Mouse (Mus musculus) megakaryocyte progenitor cell, adult 5-6 weeks (primary cell): Measurements from ENCODE around the gene Socs7. TPM values are rescaled to one million over a fixed set of nuclear protein-coding genes. Genes with fewer than 3 reads are reported as not detected.
"Not testable (repeated sequence)": the region's sequence is repeated elsewhere in the genome, so short reads cannot be mapped to it uniquely, and the experiment has no call there.

Source experiments
- ATAC-seq: replicated peaks from 2 replicates; pipeline ENCODE4 v1.8.0; 2016; ENCODE audit warnings: mild to moderate bottlenecking, moderate TSS enrichment, inconsistent platforms; ENCODE audit not compliant: poor library complexity
- total RNA-seq, 2 experiments: library from RNA; stranded (forward) in 1 of 2; stranded (reverse) in 1 of 2; fragments of 157-497, 149-512 nt in 1 of 2; fragments of 200-1000 nt in 1 of 2; gene quantifications; 2 replicates each; pipeline versions ENCODE4 v1.2.3 to v1.2.4; 2015 to 2017

The Socs7 gene
- total RNA-seq (2015) (5.3 and 7.2 TPM in 2 replicates), total RNA-seq (2017) (10.2 and 11.0 TPM in 2 replicates)

- ATAC-seq = peak; percentile 92
Measured at GRCm38 (mm10) chr11:97361948-97362648, at the start of gene Socs7. TSS of gene Socs7 (plus strand) at chr11:97362551.

DNA sequence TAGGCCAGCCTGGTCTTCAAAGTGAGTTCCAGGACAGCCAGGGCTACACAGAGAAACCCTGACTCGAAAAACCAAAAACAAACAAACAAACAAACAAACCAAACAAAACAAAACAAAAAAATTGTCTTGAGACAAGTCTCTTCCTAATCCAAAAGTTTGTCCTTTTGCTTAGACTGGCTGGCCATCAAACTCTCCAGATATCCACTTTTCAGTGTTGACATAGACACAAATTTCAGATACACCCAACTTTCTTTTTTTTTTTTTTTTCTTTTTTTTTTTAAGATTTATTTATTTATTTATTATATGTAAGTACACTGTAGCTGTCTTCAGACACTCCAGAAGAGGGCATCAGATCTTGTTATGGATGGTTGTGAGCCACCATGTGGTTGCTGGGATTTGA, 49.5 kb upstream of the Socs7 start:
- ATAC-seq = not testable (repeated sequence)

GRCm38 (mm10) chr11:97314110-97314509, 48.2 kb upstream of the Socs7 start:
- ATAC-seq = no peak

DNA sequence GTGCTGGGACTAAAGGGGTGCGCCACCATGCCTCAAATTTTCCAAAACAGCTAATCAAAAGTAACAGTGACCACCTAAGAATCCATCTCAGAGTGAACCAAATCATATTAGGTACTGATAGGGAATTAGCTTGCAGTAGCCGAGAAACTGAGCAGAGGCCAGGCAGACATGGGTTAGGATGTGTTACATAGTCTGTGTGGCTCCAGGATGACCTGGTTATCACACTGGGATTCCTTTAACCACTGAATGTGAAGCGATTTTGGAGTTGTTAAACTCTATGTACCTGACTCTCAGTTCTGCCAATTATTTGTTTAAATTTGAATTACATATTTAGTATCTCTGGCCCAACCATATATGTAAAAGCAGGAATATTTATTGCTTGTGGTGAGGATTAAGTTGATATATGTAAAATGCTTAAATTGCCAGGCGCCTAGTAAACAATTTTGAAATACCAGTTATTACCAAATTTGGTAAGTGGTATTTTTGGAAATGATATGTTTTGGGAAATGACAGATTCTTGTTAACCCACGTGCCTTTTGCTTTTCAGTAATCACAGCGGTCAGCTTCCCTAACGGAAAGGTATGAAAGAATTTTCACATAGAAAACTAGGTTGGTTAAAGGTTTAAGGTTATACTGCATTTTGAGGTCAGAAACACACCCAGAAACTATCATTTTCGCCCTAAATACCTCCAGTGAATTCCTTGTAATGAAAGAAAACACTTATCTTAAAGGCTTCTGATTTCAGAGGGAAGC, 47.4 kb upstream of the Socs7 start:
- ATAC-seq = no peak

DNA sequence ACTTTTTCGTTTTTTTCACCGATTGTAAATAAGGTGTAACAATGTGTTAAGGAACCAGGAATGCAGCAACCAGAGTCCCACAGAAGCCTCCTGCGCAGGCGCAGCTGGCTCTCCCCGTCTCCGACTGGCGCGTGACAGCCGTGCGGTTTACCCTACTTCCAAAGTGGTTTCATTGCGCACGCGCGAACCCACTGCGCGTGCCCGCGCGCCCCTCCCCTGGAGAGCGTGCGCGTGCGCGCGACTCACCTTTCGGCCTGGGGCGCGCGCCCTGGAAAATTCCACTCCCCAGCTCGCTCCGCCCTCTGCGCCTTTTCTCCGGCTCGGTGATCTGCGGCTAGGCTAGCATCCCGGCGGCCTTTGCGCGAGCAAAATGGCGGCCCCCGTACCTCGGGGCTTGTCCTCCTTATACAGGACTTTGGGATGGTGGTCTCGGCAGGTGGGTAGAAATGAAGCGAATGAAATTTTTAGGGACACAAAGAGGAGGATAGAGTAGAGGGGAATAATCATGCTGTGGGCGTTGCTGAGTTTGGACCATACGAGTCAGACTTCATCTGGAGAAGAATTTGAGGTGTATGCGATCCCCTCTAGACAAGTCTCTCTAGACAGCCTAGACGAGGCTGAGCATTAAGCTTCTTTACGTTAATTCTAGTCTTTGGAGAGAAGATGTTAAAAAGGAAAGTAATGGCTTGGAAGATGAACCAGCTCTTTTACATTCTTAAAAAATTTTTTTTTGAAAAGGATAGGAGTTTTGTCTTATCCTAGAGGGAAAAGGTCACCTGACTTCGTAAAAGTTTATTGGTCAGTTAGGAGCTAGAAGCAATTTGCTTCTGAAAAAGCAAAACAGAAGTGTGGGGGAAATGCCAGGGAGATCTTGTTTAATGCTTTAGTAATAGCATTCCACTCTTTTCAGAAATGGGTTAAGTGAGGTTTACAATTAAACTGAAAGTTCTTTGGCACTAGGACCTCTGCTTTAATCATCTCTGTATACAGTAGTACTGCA, 46.5 kb upstream of the Socs7 start, which contains the start of gene Mrpl45:
TSS of gene Mrpl45 (plus strand) at position 213 of the 1,000 bp plus-strand sequence.
- peak; percentile 98 for ATAC-seq

- ATAC-seq = no peak
Measured at GRCm38 (mm10) chr11:97321197-97321596, 41.2 kb upstream of the Socs7 start.

DNA sequence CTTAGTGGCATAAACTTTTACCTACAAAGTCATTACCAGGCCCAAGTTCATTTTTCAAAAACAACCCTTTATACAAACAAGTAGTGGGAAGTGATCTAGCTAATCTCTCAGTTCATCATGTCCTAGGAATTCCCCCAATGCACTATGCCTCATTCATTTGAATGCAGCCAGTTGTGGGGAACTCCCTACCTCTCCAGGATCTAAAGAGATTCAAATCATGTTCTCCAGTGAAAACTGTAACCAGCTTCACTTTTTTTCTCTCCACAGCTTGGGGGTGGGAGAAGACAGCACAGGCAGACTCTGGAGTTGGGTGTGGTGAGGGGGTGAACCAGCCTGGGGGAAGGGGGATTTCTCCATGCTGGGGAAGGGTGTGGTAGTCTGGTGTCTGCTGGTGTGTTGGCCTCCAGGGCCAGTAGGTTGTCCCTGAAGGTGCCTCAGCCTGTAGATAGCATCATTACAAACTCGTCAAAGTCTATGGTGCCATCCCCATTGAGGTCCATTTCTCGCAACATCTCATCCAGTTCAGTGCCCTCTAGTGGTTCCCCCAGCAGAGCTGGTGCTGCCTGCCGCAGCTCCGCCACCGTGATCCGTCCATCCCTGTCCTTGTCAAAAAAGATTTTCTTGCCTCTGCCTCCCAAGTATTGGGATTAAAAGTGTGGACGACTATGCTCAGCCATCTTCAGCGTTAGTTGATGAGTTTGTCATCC, 40.3 kb upstream of the Socs7 start:
- ATAC-seq = peak; percentile 81

DNA sequence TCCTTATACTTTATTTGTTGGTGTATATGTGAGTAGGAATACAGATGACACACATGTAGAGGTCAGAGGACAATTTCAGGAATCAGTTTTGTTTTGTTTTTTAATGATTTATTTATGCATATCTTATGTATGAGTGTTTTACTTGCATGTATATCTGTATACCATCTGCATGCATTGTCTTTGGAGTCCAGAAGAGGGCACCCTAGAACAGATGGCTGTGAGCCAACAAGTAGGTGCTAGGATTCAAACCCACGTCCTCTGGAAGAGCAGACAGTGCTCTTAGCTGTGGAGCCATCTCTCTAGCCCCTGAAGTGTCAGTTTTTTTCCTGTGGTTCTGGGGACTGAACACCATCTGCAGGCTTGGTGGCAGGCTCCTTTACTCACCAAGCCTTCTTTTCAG, 37.1 kb upstream of the Socs7 start:
- no peak for ATAC-seq

DNA sequence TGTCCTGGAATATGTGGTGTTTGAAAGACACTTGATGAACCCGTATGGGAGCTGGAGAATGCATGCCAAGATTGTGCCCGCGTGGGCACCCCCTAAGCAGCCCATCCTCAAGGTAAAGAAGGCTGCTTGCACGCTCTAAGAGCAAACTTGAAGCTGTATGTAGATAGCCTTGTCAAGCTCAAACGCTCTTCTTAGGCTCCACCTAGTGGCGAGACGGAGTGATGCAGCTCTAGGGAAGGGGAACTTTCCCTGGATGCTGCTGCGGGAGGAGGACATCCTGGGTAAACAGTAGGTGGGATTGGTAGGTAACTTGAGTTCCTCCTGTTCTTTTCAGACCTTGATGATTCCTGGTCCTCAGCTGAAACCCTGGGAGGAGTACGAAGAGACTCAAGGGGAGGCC, 34.2 kb upstream of the Socs7 start:
- ATAC-seq = peak; percentile 83

DNA sequence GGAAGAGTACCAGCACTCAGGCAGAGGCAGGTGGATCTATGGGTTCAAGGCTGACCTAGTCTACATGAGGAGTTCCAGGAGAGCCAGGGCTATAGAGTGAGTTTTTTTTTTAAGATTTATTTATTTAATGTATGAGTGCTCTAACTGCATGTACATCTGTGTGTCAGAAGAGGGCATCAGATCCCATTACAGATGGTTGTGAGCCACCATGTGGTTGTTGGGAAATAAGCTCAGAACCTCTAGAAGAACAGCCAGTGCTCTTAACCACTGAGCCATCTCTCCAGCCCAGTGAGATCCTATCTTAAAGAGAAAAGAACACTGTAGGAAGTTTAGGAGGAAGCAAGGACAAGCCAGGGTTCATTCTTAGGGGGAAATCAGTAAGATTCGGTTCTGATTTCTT, 32.0 kb upstream of the Socs7 start:
- no peak for ATAC-seq

DNA sequence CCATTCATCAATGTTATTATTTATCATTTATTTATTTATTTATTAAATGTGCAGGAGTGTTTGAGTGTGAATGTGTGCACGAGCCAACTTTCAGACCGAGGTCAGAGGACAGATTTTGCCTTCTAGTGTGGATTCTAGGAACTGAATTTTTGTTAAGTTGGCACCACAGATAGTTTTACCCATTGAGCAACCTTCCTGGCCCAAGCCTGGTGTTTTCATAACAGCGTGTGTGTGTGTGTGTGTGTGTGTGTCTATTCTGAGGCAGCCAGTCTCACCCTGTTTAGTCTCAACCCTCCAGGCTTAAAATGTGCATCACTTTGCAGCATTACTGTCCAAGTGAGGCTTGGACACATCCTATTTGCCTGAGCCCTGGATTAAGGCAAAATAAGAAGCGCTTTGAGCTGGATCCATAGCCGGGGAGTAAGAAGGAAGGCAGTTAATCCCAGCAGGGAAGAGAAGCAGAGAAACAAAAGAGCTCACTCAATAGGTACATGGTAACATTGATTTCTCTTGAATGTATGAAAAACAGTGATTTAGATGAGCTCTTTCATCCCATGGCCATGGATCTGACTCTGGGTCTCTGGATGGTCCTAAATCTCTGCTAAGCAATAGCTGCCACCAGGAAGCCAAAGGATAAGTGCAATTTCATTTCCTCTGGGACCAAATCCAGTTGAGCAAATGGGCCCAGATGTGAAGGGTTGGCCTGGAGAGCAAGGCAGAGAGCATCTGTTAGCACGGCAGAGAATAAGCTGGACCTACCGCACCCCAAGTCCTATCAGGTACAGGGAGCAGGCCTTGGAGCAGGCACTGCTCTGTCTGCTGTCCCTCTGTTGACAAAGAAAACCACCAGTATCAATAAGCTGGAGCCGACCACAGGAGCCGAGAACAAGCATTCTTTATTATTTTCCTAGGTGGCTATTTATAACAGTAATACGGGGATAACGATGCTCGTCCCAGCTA, 30.8 kb upstream of the Socs7 start:
- ATAC-seq = no peak

DNA sequence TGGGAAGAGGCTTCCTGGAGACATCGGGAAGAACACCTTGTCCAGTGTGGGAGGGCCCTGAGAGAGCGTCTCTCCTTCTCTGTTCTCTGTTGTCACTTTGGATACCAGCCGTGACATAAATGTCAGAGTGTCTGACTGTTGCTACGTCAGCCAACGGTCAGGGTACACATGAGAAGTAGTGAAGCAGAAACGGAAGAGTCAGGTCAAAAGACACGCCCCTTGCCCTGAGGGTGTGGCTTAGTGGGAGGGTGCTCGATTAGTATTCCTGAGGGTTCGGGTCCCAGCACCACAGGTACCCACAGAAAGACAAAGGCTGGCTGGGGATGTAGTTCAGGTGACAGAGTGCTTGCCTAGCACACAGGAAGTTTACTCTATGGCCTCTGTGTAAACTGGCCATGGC, 29.3 kb upstream of the Socs7 start:
- ATAC-seq = peak; percentile 27; the same call in 1 of the 2 replicates

DNA sequence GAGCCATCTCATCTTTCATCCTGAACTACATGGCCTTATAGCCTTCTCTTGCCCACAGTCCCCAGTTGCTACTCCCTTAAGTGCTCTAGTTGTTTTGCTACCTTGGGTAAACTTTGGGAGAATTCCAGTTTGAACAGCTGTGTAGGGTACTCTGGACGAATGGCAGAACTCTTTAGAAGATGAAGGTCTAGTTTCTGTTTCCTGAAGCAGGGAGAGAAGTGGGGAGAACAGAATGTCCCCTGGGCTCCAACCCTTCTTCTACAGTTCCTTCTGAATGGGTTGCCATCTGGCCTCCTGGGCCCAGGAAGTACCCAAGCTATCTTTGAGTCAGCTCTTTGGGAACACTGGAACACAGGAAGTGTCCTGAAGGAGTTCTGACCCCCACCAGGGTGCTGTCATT, 28.5 kb upstream of the Socs7 start:
- no peak for ATAC-seq

GRCm38 (mm10) chr11:97334400-97334799, 28.0 kb upstream of the Socs7 start:
- no peak for ATAC-seq

- ATAC-seq = 0 out of 2 replicates have a peak, but pooled peaks have one; percentile 29
Measured at GRCm38 (mm10) chr11:97336238-97336637, 26.1 kb upstream of the Socs7 start.

GRCm38 (mm10) chr11:97336751-97337345, 25.5 kb upstream of the Socs7 start:
- ATAC-seq = no peak

GRCm38 (mm10) chr11:97337363-97337762, 25.0 kb upstream of the Socs7 start:
- no peak for ATAC-seq

DNA sequence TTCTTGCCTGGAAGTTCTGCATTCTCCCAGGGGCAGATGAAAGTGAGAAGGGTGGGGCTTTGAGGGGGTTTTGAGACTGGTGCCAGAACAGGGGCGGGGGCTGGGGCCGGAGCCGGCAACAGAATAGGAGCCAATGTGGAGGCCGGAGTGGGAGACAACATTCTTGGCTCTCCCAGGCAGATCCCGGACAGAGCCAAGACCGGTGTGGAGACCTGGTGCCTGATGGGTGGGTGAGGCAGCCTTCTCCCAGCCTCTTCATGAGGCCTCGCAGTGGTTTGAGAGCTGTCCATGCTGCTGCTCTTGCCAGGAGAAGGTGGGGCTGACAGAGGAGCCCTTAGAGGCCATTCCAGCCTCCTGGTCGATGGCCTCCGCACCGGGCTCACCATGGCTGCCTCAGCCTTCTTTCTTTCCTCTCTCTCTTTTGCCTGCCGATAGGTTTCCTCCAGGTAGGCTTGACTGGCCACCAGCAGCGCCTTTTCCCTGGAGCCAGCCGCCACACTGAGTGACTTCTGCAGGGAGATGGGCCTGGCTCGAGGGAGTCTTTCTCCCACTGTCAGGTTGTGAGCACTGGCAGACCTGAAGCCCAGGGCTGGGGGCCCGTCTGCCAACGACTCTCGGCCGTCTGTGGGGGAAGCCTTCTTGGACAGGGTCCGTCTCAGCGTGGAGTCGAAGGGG, 23.9 kb upstream of the Socs7 start:
- no peak for ATAC-seq
